Mouse (Mus musculus): ENCODE measurements around the gene Gpr152.

The Gpr152 gene

DNA sequence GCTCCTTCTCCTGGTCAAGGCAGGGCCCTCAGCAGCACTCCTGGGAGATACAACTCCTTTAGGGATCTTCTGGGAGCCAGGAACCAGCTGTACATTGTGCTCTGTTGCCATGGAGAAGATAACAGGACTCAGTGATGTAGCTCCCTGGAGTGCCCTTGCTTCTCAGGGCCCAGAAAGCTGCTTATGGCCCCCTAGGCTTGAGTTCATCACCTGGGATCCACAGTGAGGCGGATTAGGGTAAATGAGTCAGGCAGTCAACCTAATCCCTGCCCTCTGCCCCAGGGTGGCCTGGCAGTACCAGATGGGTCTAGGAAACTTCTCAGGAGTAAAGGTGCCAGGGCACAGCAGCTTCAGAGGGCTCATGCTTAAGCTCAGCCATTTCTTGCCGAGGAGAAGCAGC, at the start of gene Gpr152:
Gpr152 (plus strand) TSS at position 342 of the 400 bp plus-strand sequence.
- DNase-seq (ENCODE audit: low read depth, low spot score) = no peak

- no peak for DNase-seq (ENCODE audit: low read depth, low spot score)
Observed at GRCm38 (mm10) chr19:4090446-4090845, 49.1 kb upstream of the Gpr152 start.

DNA sequence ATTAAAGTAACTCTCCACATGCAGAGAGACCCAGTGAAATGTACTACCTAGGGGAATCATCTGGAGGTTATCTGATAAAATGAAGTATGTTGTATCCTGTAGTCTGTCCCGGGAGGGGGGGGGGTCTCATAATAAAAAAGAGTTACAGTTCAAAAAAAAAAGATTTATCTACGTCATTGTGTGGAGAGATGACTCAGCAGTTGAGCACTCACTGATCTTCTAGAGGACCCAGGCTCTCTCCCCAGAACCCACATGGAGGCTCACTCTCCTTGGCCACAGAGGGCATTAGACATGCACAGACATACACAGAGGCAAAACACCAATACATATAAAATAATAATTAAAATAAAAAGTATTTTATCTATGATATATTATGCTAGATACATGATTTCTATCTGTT, 48.2 kb upstream of the Gpr152 start:
- no peak for DNase-seq (ENCODE audit: low read depth, low spot score)

- DNase-seq (ENCODE audit: low read depth, low spot score) = no peak
Observed at GRCm38 (mm10) chr19:4092750-4093149, 46.8 kb upstream of the Gpr152 start.

GRCm38 (mm10) chr19:4093772-4094171, 45.8 kb upstream of the Gpr152 start:
- DNase-seq (ENCODE audit: low read depth, low spot score) = no peak

DNA sequence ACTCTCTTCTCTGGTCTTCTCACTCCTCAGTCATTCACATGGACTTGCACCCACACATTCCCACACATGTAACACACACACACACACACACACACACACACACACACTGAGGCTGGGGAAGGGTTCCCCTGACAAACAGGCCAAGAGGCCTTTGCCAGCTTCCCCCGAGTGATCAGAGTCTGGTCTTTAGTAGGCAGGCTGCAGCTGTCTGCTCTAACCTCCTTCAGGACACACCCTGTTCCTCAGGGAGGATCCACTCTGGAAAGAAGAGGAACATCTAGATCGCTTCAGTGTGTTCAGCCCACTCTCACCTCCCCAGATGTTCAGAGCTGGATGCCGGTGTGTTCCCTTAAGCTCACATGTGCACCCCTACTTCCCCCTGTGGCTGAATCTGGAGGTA, 45.2 kb upstream of the Gpr152 start:
- peak; percentile 43 for DNase-seq (ENCODE audit: low read depth, low spot score)

GRCm38 (mm10) chr19:4094774-4095303, 44.7 kb upstream of the Gpr152 start:
- no peak for DNase-seq (ENCODE audit: low read depth, low spot score)

GRCm38 (mm10) chr19:4095802-4096201, 43.8 kb upstream of the Gpr152 start:
- no peak for DNase-seq (ENCODE audit: low read depth, low spot score)

DNA sequence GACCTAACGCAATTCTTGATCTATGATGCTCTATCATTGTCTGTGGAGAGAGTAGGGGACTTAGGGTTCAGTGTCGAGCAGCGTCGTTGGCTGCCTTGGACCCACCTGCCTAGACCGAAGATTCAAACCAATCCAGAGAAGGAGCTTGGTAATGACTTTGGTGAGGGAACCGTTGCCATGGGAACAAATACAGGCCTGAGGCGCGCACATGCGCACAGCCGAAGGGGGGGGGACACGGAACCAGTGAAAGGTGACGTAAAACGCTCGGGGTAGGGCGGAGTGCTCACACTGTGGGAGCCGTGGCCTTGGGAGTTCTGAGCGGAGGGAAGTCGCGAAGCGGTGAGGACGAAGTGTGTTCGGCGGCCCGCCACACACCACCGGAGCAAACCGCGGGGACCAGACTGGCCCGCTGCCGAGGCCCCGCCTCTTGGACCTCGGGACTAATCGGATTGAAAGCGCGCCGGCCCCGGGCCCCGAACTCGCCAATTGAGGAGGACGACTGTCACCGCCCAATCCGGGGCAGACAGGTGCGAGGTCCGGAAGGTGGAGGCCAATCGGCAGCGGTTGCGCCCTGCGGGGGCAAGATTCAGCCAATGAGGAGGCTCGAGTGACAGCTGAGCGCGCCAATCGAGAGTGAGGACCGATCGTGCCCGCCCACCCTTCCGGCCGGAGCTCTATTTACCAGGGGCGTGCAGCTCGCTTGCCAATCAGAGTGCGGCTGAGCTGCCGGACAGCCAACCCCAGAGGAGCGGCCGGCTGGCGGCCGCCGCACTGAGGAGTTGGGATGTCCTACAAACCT, 42.7 kb upstream of the Gpr152 start, which contains the start of gene Cdk2ap2:
Cdk2ap2 (plus strand) TSS at position 541 of the 799 bp plus-strand sequence.
- peak; percentile 100 for DNase-seq (ENCODE audit: low read depth, low spot score)

GRCm38 (mm10) chr19:4097441-4097825, 42.2 kb upstream of the Gpr152 start:
- DNase-seq (ENCODE audit: low read depth, low spot score) = peak; percentile 96

GRCm38 (mm10) chr19:4098426-4098825, 41.2 kb upstream of the Gpr152 start:
- no peak for DNase-seq (ENCODE audit: low read depth, low spot score)

DNA sequence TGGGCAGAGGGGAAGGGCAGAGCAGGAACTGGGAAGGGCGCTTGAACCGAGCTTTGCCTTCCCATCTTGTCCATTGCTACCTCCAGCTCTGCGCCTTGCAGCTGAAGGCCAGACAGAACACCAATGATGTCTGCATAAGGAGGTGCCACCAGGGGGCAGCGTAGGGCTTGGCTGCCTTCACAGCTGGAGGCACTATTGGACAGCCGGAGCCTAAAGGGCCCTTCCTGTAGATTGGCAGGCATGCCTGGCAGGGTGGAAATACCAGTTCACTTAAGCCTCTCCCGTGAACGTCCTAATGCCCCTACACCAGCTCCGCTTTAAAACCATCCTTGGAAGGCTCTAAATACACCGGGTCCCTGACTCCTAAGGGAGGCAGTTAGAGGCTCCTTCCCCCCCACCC, 40.5 kb upstream of the Gpr152 start:
- peak; percentile 92 for DNase-seq (ENCODE audit: low read depth, low spot score)

GRCm38 (mm10) chr19:4099837-4100717, 39.5 kb upstream of the Gpr152 start, which contains the start of gene Pitpnm1:
Pitpnm1 (plus strand) TSS chr19:4099998.
- DNase-seq (ENCODE audit: low read depth, low spot score) = no peak

DNA sequence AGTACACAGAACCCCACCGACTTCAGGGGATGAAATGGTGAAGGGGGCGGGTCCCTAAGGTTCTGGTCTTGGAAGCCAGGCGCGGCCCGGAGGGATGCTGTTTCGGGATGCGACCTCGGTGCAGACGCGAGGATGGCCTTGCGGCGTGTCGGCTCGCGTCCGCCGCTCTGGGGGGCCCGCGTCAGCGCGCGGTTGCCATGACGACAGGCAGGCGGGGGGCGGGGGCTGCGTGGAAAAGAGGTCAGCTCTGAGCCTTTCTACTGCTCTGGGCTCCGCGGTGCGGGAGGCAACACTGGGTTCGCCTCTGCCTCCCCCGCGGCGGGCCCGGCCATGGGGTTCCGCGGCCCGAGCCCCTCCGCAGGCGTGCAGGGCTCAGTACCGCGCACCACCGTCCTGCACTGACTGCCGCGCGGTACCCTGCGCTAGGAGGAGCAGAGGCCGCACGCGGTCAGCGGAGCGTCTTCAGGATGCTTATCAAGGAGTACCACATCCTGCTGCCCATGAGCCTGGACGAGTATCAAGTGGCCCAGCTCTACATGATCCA, 38.8 kb upstream of the Gpr152 start:
- peak; percentile 63 for DNase-seq (ENCODE audit: low read depth, low spot score)

- no peak for DNase-seq (ENCODE audit: low read depth, low spot score)
Observed at GRCm38 (mm10) chr19:4101466-4101865, 38.1 kb upstream of the Gpr152 start.

DNA sequence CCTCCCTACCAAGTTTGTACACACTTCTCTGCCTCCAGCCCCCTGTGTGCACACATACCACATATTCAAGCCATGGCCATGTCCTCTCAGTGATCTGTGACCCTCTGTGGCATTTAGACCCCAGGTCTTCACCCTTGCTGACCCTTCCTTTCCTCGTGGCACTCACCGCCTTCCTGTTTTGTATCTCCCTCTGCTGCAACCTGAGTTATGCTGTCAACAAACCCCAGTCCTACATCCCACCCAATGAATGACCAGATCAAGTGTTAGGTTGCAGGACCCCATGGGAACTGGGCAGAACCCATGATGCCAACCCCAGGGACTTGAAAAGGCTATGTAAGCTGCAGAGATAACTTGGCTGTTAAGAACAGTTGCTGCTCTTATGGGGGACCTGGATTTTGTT, 37.5 kb upstream of the Gpr152 start:
- DNase-seq (ENCODE audit: low read depth, low spot score) = no peak

DNA sequence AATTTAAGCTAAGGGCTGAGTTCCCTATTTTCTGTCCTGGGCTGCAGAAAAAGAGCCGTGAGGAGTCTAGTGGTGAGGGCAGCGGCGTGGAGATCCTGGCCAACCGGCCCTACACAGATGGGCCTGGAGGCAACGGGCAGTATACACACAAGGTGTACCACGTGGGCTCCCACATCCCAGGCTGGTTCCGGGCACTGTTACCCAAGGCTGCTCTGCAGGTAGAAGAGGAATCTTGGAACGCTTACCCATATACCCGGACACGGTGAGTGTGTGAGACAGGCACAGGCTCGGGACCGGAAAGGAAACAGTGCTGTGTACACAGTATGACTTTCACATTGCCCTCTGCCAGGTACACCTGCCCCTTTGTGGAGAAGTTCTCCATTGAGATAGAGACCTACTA, 37.0 kb upstream of the Gpr152 start:
- DNase-seq (ENCODE audit: low read depth, low spot score) = no peak

GRCm38 (mm10) chr19:4103294-4103693, 36.3 kb upstream of the Gpr152 start:
- DNase-seq (ENCODE audit: low read depth, low spot score) = no peak

DNA sequence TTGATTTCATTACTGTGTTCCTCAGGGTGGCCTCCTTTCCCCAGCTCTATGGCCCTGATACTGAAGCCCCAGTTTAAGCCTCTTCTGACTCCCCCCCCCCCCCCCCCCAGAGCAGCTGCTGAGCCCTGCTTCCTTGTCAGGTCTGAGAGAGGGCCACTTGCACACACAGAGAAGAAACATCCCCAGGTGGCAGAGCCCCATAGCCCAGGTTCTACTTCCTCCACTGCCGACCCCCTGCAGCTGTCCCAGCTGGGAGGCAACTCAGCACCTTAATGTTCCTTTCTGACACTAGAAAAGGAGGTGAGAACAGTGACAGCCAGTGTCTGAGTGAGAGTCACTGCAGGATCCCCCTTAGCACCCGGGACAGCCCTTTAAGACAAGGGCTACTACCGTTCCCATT, 35.8 kb upstream of the Gpr152 start:
- no peak for DNase-seq (ENCODE audit: low read depth, low spot score)

- DNase-seq (ENCODE audit: low read depth, low spot score) = no peak
Observed at GRCm38 (mm10) chr19:4104675-4105194, 34.9 kb upstream of the Gpr152 start.

- DNase-seq (ENCODE audit: low read depth, low spot score) = no peak
Observed at GRCm38 (mm10) chr19:4106654-4107053, 32.9 kb upstream of the Gpr152 start.

- no peak for DNase-seq (ENCODE audit: low read depth, low spot score)
Observed at GRCm38 (mm10) chr19:4108535-4108934, 31.1 kb upstream of the Gpr152 start.
